Mouse (Mus musculus) CD8-positive naive resting alpha-beta T cell, adult 2 months (primary cell): ENCODE results near the gene Gmip.

Source experiments
- DNase-seq, 2 experiments: peaks; one replicate each; pipeline ENCODE4 v3.0.0; 2022; ENCODE audit warnings: low read depth in 2 of 2, low spot score in 2 of 2

Gene Gmip

GRCm38 (mm10) chr8:69808094-69808863 is at the start of gene Gmip:
Gene Gmip (plus strand): TSS chr8:69808679.
- DNase-seq, result peak; percentile 82 to 94

DNA sequence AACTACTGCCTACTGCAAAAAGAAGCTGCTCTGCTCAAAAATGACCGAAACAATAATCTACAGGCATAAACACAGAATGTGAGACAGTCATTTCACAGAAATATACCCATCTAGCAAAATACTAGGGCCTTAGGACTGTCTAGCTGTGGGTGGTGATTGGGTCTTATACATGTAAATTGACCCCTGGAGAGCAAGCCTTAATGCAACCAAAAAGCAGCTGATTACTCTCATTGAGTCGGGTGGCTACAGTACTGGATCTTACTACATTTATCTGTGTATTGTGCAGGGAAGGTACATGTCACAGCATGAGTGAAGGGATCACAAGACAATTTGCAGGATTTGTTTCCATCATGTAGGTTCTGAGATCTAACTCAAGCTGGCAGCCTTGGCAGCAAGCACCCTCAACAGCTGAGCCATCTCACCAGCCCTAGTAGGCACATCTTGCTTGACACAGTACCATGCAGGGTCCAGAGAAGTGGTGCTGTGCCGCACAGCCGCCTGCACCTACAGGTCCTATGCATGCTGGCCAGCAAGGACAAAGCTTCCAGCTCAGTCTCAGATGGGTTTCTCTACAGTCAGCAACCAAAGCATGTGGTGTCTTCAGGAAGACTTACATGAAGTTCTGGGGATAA is 46.5 kb upstream of the Gmip start:
- no peak for DNase-seq

- DNase-seq, result no peak
Observed at GRCm38 (mm10) chr8:69771221-69771620, 37.3 kb upstream of the Gmip start.

DNA sequence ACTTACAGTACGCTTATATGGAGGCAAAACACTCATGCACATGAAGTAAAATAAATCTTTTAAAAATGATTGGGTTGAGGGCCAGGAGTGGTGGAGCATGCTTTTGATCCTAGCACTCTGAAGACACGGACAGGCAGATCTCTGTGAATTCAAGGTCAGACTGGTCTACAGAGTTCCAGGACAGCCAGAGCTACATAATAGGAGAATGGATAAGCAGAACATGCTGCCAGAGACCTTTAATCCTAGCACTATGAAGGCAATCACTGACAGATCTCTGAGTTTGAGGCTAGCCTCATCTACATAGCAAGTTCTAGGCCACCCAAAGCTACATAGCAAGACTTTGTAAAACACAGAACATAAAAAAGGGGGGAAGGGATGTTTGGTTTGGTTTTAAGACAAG is 36.4 kb upstream of the Gmip start:
- no peak for DNase-seq

DNA sequence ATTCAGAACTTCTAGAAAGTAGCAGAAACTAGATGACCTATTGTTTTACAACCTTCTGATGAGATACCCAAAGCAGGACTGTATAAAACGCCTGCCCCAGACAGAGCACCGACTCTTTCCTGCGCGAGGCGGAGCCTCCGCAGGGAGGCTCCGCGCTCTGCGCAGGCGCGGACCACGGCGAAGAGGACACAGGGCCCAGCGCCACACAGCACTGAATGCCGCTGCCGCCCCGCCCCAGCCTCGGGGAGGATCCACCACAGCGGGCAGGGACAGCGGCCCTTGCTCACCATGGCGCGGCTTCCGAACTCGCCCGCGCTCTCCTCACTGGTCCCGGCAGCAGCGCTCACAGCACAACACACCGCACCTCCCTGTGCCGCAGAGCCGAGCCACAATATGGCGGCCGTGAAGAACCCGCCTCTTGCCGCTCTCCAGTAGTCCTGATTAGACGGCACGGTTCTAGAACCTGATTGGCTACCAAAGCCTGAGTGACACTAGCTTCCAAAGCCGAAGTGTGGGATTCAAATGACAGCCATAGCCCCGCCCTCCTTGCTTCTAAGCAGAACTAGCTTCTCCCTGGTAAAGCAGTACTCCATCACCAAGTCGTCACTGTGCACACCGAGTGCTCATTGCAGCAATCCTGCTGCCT is 33.9 kb upstream of the Gmip start, which contains the start of gene Gm20422:
Gm20422 (minus strand) TSS at position 384 of the 646 bp plus-strand sequence.
- DNase-seq, result peak; percentile 76 to 86

GRCm38 (mm10) chr8:69775149-69775534 is 33.3 kb upstream of the Gmip start:
- no peak for DNase-seq

GRCm38 (mm10) chr8:69777111-69777510 is 31.4 kb upstream of the Gmip start:
- no peak for DNase-seq

- no peak for DNase-seq
Observed at GRCm38 (mm10) chr8:69789105-69789504, 19.4 kb upstream of the Gmip start.

DNA sequence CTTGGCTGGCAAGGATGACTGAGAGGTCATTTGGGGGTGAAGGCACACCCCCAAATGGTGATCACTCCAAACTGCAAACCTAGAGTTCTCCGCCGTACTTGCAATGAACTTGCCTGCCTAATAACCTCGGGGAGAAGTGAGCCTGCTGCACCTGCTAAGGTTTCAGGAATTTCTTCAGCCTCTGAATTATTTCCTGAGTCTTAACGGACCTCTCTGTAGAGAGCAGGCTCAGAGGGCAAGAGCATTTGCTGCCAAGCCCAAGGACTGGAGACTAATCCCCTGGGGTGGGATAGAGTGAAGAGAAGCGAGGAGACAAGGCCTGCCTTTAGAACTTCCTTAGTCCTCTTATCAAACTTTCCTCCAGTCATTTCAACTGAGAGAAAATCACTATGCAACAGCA is 18.7 kb upstream of the Gmip start:
- DNase-seq, result no peak

DNA sequence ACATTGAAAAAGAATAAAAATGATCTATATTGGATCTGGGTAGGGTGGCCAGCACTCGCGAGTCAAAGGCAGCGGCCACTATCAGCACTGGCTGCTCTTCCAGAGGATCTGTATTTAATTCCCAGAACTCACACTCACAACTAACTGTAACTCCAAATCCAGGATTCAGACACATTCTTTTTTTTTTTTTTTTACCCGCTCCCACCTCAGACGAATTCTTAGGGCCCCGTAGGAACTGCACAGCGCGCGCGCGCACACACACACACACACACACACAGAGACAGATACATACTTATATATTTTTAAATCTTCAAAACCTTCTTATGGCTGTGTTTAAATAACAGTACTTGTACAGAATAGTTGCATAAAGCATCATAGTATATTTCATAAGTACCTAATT is 18.1 kb upstream of the Gmip start:
- DNase-seq, result no peak

DNA sequence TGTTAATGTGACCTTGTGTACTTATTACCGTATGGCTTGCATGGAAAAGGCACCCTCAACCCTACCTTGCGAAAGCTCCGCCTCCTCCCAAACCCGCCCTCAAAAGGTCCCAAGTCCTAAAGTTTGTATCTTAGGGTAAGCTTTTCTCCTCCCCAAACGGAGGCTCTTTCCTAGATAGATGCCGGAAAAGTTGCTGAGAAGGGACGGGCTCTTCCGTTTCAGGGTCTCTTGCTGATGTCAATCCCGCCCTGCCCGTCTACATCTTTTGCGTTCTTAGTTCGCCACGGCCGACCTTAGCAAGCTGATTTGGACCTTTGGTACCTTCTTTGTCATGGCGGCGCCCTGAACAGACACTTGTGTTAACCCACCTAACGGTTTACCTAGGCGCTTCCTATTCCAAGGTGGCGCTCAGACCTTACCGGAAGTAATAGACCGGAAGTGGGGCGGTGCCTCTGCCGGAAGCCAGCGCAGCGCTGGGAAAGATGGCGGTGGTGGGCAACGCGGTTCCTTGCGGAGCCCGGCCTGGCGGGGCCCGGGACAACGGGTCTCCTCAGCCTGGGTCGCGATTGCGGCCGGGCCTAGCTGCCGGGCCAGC is 17.6 kb upstream of the Gmip start, which contains the start of the genes Atp13a1 and Zfp866:
Atp13a1 (plus strand) TSS at position 391 of the 595 bp plus-strand sequence.
Zfp866 (minus strand) TSS at position 406 of the 595 bp plus-strand sequence.
- DNase-seq, result peak; percentile 87 to 88

- peak; percentile 20 to 22 for DNase-seq
Observed at GRCm38 (mm10) chr8:69791415-69792068, 16.9 kb upstream of the Gmip start.

DNA sequence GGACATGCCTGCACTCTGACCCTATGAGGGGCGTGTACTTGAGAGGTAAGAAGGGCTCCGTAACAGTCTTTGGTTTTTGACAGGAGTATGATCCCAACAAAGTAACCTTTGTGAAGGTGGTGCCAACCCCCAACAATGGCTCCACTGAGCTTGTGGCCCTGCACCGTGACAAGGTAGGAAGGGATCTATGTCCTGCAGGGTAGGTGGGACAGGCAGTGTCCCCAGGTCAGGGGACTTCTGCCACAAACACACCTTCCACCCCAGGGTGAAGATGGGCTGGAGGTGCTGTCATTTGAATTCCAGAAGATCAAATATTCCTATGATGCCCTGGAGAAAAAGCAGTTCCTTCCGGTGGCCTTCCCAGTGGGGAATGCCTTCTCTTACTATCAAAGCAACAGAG is 14.8 kb upstream of the Gmip start:
- DNase-seq, result no peak

- DNase-seq, result no peak
Observed at GRCm38 (mm10) chr8:69794096-69794495, 14.4 kb upstream of the Gmip start.

DNA sequence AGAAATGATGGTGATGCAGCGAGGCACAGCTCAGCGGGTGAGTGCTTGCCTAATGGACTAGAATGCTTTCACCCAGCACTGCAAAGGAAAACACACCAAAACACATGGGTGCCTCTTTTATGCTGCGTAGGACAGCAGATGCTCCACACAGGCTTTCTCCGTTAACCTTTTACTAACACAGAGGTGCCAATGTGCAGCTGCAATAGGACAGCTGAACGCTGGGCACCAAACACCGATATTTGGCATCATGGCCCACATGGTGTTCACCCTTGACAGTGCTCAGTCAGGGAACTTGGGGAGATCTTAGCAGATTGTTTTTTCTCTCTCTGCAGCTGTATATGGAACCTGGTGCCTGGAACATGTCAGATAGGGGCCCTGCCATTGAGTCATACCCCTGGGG is 13.6 kb upstream of the Gmip start:
- DNase-seq, result no peak

DNA sequence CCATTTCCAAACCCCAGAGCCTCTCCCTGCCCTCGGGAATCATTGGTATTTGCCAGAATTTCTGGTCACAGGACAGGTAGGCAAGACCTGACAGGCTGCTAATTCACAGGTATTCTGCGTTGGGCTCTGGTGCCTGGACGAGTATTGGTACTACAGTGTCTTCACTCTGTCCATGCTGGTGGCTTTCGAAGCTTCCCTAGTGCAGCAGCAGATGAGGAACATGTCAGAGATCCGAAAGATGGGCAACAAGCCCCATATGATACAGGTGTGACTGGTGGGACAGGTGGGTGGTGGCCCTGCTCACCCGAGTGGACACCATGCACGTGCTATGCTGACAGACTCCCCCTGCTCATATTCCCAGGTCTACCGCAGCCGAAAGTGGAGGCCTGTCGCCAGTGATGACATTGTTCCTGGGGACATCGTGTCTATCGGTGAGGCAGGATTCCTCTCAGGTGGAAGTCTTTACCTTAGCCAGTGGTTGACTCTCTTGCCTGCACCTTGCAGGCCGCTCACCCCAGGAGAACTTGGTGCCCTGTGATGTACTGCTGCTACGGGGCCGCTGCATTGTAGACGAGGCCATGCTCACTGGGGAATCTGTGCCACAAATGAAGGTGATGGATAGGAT is 11.6 kb upstream of the Gmip start:
- DNase-seq, result no peak

GRCm38 (mm10) chr8:69797661-69798060 is 10.8 kb upstream of the Gmip start:
- no peak for DNase-seq

- no peak for DNase-seq
Observed at GRCm38 (mm10) chr8:69799261-69799660, 9.2 kb upstream of the Gmip start.

DNA sequence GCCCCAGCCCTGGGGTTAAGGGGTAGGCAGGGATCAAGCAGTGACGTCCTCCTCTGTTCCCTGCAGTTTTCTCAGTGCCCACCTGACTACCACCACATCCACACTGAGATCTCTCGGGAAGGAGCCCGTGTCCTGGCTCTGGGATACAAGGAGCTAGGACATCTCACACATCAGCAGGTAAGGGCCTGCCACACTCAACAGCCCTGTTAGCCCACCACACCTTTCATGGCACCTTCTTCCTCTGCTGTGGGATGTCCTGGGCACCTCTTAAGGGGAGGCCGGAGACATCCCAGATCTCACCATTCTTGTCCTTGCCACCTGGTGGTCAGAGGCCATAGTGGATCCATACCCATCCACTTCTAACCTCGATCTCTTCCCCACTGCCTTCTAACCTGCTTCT is 8.5 kb upstream of the Gmip start:
- DNase-seq, result no peak

DNA sequence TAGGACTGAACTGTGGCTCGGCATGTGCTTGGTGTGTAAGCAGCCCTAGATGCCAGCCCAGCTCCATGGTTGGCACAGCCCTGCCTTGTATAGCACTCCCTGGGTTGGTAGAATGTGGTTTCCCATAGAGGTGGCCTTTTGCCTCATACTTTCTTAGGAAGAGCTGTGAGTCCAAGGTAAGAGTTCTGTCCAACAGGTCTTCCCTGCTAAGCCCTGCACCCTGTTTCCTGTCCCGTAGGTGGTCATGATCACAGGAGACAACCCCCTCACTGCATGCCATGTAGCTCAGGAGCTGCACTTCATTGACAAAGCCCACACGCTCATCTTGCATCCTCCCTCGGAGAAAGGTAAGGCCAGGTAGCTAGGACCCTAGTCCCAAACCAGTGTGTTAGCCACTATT is 6.7 kb upstream of the Gmip start:
- DNase-seq, result no peak

DNA sequence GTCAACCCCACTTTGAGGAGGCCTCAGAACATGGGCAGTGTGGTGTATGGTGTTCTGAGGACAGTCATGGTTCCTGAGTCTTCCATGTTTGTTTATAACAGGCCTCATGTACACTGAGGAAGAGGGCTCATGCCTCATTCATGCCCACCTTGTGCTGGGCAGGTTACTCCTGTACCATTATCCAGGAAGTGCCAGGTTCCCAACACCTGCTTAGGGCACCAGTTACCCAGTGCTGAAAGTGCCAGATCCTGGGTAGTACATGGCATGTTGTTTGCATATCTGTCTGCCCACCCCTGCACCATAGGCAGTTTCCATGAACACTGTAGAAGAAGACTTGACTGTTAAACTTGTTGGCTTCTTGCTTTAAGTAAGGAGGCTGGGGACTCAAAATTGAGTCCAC is 6.3 kb upstream of the Gmip start:
- DNase-seq, result no peak
